Mouse (Mus musculus) hindbrain, postnatal 0 days (tissue): ENCODE measurements around the gene Fcrl5. TPM values are rescaled to one million over a fixed set of nuclear protein-coding genes. Genes with fewer than 3 reads are reported as not detected.

Source experiments
- ATAC-seq: fragments of 200-750 bp; cut with Nextera tagmentation; 2 replicates; pipeline ENCODE4 v1.8.0; 2017; ENCODE audit warnings: mild to moderate bottlenecking, moderate TSS enrichment, moderate library complexity
- DNase-seq: peaks from one replicate; pipeline ENCODE4 v3.0.0-alpha.2; 2015; ENCODE audit warnings: low spot score
- H3K27ac ChIP-seq: fragments of 300-500 bp; sonication (generic); 2 replicates; pipeline ENCODE4 v1.5.1; 2014; ENCODE audit warnings: mild to moderate bottlenecking
- H3K27me3 ChIP-seq: fragments of 300-500 bp; sonication (generic); 2 replicates; pipeline ENCODE4 v1.6.1; 2014; ENCODE audit warnings: low read length, mixed read lengths; ENCODE audit not compliant: insufficient read depth
- H3K36me3 ChIP-seq: fragments of 300-500 bp; sonication (generic); 2 replicates; pipeline ENCODE4 v1.6.1; 2014; ENCODE audit warnings: low read length, mixed read lengths; ENCODE audit not compliant: insufficient read depth
- H3K4me1 ChIP-seq: fragments of 300-500 bp; sonication (generic); 2 replicates; pipeline ENCODE4 v1.6.1; 2014; ENCODE audit warnings: antibody characterized with exemption, low read length, mixed read lengths; ENCODE audit not compliant: insufficient read depth
- H3K4me2 ChIP-seq: fragments of 300-500 bp; sonication (generic); 2 replicates; pipeline ENCODE4 v1.6.1; 2014; ENCODE audit warnings: low read depth, mild to moderate bottlenecking, low read length, moderate library complexity, mixed read lengths
- H3K4me3 ChIP-seq: fragments of 300-500 bp; sonication (generic); 2 replicates; pipeline ENCODE4 v1.5.1; 2014; ENCODE audit warnings: low read length
- H3K9ac ChIP-seq: fragments of 300-500 bp; sonication (generic); replicated peaks from 2 replicates; pipeline ENCODE4 v1.6.1; 2014; ENCODE audit warnings: mild to moderate bottlenecking, low read length, moderate library complexity, mixed read lengths
- H3K9me3 ChIP-seq: fragments of 300-500 bp; sonication (generic); 2 replicates; pipeline ENCODE4 v1.6.1; 2016; ENCODE audit warnings: low read length, mixed read lengths
- CTCF ChIP-seq: IDR thresholded peaks from 2 replicates; pipeline ENCODE4 v1.5.1; 2016; ENCODE audit warnings: antibody characterized with exemption, control low read depth, low read depth
- WGBS: fragments of 180-500 bp; shearing (Covaris S2); extraction: QIAGEN DNeasy Blood & Tissue Kit; methylation state at CpG from one replicate; pipeline ENCODE4 v1.1.7; 2014; 5-methylcytosine and 5-hydroxymethylcytosine counted together
- polyA plus RNA-seq: library from polyadenylated mRNA; unstranded; fragments of >200 nt; fragmentation: Nextera tagmentation; extraction: Ambion mirVana; gene quantifications from 2 replicates; pipeline ENCODE4 v1.2.1, GENCODE M21; 2015
- total RNA-seq: library from RNA; depleted of rRNA; stranded (reverse); fragments of >200 nt; gene quantifications from 2 replicates; pipeline ENCODE4 v1.2.3, GENCODE M21; 2014; rRNA removed

Fcrl5 gene
- total and polyA plus RNA-seq, 2 experiments from 2014 or later = not detected

DNA sequence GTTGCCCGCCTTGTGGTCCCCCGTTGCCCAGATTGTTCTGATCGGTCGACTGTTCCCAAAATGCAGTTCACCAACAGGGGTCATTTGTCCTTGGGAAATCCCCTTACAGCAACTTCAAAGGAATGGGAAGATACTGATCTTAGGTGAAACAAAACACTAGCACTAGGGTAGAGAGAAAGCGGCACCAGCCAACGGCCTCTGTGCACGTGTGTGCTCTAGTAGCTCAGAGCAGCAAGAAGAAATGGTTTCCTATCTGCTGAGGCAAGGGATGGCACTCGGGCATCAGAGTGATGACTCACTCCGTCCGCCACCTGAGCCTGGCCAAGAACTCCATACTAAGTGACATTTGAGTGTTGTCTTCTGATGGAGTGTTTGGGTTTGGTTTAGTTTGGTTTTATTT is 102.5 kb downstream of the Fcrl5 start:
- H3K36me3 ChIP-seq = peaks cover 47% of the 10 kb centered on the region
- ATAC-seq = no peak
- TF ChIP-seq CTCF = no peak

DNA sequence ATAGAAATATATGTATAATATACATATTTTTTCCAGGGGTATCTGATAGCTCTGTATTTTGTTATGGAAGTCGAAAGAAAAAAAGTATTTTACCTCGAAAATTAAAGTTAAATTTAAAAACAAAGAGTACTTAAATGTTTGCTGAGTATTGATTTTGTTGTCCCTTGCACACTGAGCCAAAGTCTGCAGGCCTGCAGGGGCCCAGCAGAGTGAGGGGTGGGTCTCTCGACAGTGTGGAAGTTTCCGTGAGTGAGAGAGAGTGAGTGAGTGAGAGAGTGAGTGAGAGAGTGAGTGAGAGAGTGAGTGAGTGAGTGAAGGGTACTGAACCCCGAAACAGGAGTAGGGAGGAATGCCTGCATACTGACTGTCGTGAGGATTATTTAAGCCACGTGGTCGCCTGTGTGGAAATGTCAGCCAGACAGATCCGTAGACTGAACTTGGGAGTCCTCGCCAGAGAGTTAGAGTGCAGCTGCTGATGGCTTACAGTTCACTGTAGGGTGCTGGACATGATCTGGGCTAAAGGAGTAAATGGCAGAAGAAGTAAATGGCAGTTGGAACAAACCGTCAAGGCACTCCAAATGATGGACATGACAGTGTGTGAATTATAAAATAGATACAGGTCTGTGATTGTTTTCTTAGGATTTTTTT is 104.6 kb downstream of the Fcrl5 start:
- no peak overlapping the region for H3K4me3 ChIP-seq
- no peaks in the 10 kb centered on the region for H3K9me3 ChIP-seq
- no peak for DNase-seq
- H3K4me1 ChIP-seq = peaks cover 5% of the 10 kb centered on the region; the same call in 1 of the 2 replicates
- no peaks in the 10 kb centered on the region for H3K27me3 ChIP-seq
- H3K9ac ChIP-seq = no peak overlapping the region
- no peak for TF ChIP-seq CTCF
- H3K36me3 ChIP-seq = peaks cover 33% of the 10 kb centered on the region
- H3K4me2 ChIP-seq = no peak overlapping the region
- ATAC-seq = no peak
- WGBS = 55% methylated on average over 11 of the region's 11 CpGs
- H3K27ac ChIP-seq = peak overlapping the region; percentile 43; the same call in 1 of the 2 replicates

More for the DNA sequence above, 102.5 kb downstream of the Fcrl5 start:
- DNase-seq = no peak
- Histone ChIP-seq H3K27ac (no peak overlapping the region), H3K27me3 (no peaks in the 10 kb centered on the region), H3K9me3 (no peaks in the 10 kb centered on the region), H3K4me1 (peaks cover 5% of the 10 kb centered on the region; the same call in 1 of the 2 replicates), H3K4me2 (no peak overlapping the region), H3K9ac (no peak overlapping the region), H3K4me3 (no peak overlapping the region)
- 90% methylated on average over 10 of the region's 10 CpGs for WGBS

DNA sequence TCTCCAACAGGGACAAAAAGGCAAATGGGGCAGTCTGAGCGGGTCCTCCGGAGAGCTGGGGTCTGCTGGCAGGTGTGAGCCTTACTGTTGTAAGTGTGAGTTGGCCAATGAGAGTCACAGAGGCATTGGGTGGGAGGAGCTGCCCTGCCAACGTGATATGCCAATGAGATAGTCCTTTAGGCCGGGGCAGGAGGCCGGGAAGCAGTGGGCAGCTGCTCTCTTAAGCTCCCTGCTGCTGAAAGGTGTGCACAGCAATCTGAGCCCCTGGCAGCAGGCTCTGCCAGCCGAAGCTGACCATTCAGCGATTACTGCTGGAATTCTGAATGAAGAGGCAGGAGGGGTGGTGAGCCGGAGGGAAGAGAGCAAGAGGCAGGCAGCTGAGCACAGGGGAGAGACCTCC is 105.1 kb downstream of the Fcrl5 start:
- no peaks in the 10 kb centered on the region for H3K9me3 ChIP-seq
- no peak overlapping the region for H3K4me2 ChIP-seq
- ATAC-seq = peak; percentile 41; the same call in 1 of the 2 replicates
- peaks cover 27% of the 10 kb centered on the region for H3K36me3 ChIP-seq
- TF ChIP-seq CTCF = no peak
- WGBS = 16% methylated on average over 8 of the region's 8 CpGs
- no peaks in the 10 kb centered on the region for H3K27me3 ChIP-seq
- H3K27ac ChIP-seq = peak overlapping the region; percentile 43; the same call in 1 of the 2 replicates
- peak; percentile 21 for DNase-seq
- no peak overlapping the region for H3K9ac ChIP-seq
- H3K4me3 ChIP-seq = no peak overlapping the region
- H3K4me1 ChIP-seq = peaks cover 5% of the 10 kb centered on the region; the same call in 1 of the 2 replicates

DNA sequence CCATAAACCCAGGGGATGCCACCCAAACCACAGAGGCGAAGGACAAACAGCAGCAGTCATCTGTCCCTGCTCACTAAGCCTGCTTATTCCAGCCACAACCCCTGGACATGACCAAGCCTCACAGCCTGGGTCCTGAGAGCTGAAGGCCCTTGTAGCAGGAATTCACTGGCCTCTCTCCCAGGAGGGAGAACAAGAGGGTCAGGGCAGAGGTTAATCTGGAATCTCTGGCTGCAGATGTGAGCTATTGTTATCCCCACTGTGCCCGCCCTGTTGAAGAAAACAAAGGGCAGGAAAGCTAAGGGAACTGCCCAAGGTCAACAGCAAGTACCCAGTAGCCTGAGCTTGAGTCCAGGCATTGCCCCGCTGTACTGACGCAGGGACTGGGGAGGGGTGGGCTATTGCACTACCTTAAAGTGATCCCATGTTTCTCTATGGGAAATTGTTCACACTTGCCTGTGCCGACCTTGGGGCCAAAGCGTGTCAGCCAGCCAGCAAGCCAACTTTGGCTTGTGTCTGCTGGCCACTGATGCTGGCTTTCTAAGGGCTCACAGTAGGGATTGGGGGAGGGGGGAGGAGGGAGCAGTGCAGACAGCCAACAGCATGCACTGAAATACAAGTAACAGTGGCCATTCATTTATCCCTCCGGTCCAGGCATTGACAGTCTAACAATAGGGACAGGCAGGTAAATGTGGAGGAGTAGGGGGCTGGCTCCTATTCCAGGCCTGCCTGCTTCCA is 107.1 kb downstream of the Fcrl5 start:
- no peak overlapping the region for H3K9ac ChIP-seq
- no peaks in the 10 kb centered on the region for H3K27me3 ChIP-seq
- no peak for TF ChIP-seq CTCF
- H3K4me2 ChIP-seq = no peak overlapping the region
- no peak overlapping the region for H3K4me3 ChIP-seq
- DNase-seq (no peak), ATAC-seq (no peak)
- no peaks in the 10 kb centered on the region for H3K9me3 ChIP-seq
- H3K27ac ChIP-seq = no peak overlapping the region
- peaks cover 5% of the 10 kb centered on the region; the same call in 1 of the 2 replicates for H3K4me1 ChIP-seq
- H3K36me3 ChIP-seq = peaks cover 8% of the 10 kb centered on the region; the same call in 1 of the 2 replicates
- 31% methylated on average over 7 of the region's 7 CpGs for WGBS

DNA sequence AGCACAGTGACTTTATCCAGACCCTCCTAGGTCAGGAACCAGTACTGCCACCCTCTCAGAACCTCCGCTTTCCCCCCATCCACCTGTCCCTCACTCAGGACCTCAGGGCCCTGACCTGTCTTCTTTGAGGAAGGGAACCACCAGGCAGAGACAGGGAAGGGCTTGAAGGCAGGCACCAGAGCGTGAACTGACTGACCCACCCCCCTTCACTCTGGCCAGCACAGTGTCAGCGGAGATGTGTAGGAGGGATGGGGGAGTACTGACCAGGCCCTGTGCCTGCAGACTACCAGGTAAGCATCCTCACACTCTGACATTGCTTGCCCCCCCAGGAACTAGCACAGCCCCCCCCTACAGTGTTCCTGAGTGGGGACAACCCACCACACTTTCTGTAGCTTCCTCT is 110.0 kb downstream of the Fcrl5 start:
- Histone ChIP-seq H3K4me1 (peaks cover 4% of the 10 kb centered on the region; the same call in 1 of the 2 replicates), H3K4me3 (no peak overlapping the region), H3K27ac (no peak overlapping the region), H3K4me2 (no peak overlapping the region), H3K9ac (no peak overlapping the region), H3K9me3 (no peaks in the 10 kb centered on the region), H3K27me3 (no peaks in the 10 kb centered on the region), H3K36me3 (no peaks in the 10 kb centered on the region)
- no peak for ATAC-seq
- DNase-seq = no peak
- TF ChIP-seq CTCF = no peak
- 74% methylated on average over 3 of the region's 3 CpGs for WGBS

DNA sequence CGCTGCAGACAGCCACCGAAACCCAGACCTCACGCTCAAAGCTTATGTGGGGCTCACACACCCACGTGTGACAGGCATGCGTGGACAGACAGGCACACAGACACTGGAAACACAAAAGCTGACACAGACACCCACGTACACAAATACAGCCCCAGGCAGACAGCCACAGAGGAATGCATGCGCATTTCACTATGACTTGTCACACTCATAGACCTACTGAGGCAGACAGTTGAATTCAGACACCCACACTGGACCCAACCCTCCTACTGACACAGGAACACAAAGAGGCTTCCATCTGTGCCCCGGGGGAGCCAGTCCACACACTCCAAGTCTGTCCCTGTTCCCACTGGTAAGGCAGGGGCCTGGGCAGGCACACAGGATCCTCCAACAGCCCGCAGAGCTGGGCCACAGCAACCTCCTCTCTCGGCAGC is 110.7 kb downstream of the Fcrl5 start:
- no peaks in the 10 kb centered on the region for H3K27me3 ChIP-seq
- DNase-seq = no peak
- TF ChIP-seq CTCF = no peak
- 67% methylated on average over 10 of the region's 10 CpGs for WGBS
- no peaks in the 10 kb centered on the region for H3K36me3 ChIP-seq
- no peak overlapping the region for H3K9ac ChIP-seq
- ATAC-seq = no peak
- H3K4me2 ChIP-seq = no peak overlapping the region
- H3K4me1 ChIP-seq = no peaks in the 10 kb centered on the region
- H3K9me3 ChIP-seq = no peaks in the 10 kb centered on the region
- no peak overlapping the region for H3K27ac ChIP-seq
- no peak overlapping the region for H3K4me3 ChIP-seq

DNA sequence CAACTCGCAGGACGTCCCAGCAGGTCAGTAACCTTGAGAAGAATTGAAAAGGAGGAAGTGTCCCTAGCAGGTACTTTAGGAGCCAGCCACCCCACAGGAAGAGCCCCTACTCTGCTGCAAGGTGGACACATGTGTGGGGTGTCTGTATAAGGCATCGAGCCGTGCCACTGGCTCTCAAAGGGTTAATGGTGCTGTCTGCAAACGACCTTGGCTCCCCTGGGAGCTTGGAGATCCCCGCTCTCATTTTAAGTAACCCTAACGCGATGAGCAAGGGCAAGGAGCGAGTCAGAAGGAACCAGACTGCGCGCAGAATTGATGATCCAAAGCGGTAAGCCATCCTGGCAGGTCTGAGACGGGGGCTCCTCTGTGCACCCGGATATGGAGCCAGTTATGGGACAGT is 114.3 kb downstream of the Fcrl5 start:
- TF ChIP-seq CTCF = no peak
- Histone ChIP-seq H3K27me3 (no peaks in the 10 kb centered on the region), H3K4me3 (no peak overlapping the region), H3K4me1 (no peaks in the 10 kb centered on the region), H3K36me3 (no peaks in the 10 kb centered on the region), H3K4me2 (peak overlapping the region; percentile 16; the same call in 1 of the 2 replicates), H3K9me3 (no peaks in the 10 kb centered on the region), H3K27ac (no peak overlapping the region), H3K9ac (no peak overlapping the region)
- ATAC-seq = no peak
- no peak for DNase-seq
- 26% methylated on average over 14 of the region's 14 CpGs for WGBS

Other genes with a start within 250 kb of the Fcrl5 start
- gene Fcrls, start 172.0 kb upstream of the Fcrl5 start, total RNA-seq = 16.7 and 21.0 TPM in 2 replicates
- 16.7 and 16.9 TPM in 2 replicates for gene Fcrls, start 172.0 kb upstream of the Fcrl5 start, polyA plus RNA-seq
- not detected in 2 replicates for gene Cd5l, start 77.9 kb upstream of the Fcrl5 start, total RNA-seq
- gene Cd5l, start 77.9 kb upstream of the Fcrl5 start, polyA plus RNA-seq = 0.09 TPM in 1 of 2 replicates, not detected in the other
- gene Fcrl1, start 59.4 kb upstream of the Fcrl5 start, total RNA-seq = 0.05 TPM in 1 of 2 replicates, not detected in the other
- 0.23 TPM in 1 of 2 replicates, not detected in the other for gene Fcrl1, start 59.4 kb upstream of the Fcrl5 start, polyA plus RNA-seq
- 9.5 and 13.2 TPM in 2 replicates for gene Etv3, start 89.6 kb downstream of the Fcrl5 start, total RNA-seq
- gene Etv3, start 89.6 kb downstream of the Fcrl5 start, polyA plus RNA-seq = 7.2 and 7.7 TPM in 2 replicates
- gene Arhgef11, start 181.8 kb downstream of the Fcrl5 start, total RNA-seq = 73.9 and 75.5 TPM in 2 replicates
- gene Arhgef11, start 181.8 kb downstream of the Fcrl5 start, polyA plus RNA-seq = 14.6 and 17.4 TPM in 2 replicates